Mouse (Mus musculus): ENCODE results near the gene Esrrb. TPM values are rescaled to one million over a fixed set of nuclear protein-coding genes. Genes with fewer than 3 reads are reported as not detected.

Esrrb gene
- polyA plus RNA-seq, 1 experiment from 2014 or later: 0.94 TPM

- ATAC-seq (ENCODE audit: insufficient read depth, low FRiP score, low TSS enrichment): no peak
- Histone ChIP-seq H3K4me1 (ENCODE audit: control insufficient read depth, insufficient read depth, low read length) (no peaks in the 10 kb centered on the region), H3K36me3 (ENCODE audit: control insufficient read depth, insufficient read depth, low read length) (no peaks in the 10 kb centered on the region), H3K27ac (ENCODE audit: low read depth, low read length) (no peak overlapping the region), H3K4me3 (ENCODE audit: low read depth, low read length) (no peak overlapping the region), H3K9me3 (ENCODE audit: control insufficient read depth, low read length) (no peaks in the 10 kb centered on the region), H3K9ac (ENCODE audit: low read length) (no peak overlapping the region), H3K4me2 (ENCODE audit: low read depth) (no peak overlapping the region), H3K27me3 (ENCODE audit: control insufficient read depth, insufficient read depth, low read length) (no peaks in the 10 kb centered on the region)
- DNase-seq (ENCODE audit: low spot score): no peak
- 28% methylated on average over 8 of the region's 8 CpGs for WGBS
Observed at GRCm38 (mm10) chr12:86547808-86548207, 186.9 kb downstream of the Esrrb start.

DNA sequence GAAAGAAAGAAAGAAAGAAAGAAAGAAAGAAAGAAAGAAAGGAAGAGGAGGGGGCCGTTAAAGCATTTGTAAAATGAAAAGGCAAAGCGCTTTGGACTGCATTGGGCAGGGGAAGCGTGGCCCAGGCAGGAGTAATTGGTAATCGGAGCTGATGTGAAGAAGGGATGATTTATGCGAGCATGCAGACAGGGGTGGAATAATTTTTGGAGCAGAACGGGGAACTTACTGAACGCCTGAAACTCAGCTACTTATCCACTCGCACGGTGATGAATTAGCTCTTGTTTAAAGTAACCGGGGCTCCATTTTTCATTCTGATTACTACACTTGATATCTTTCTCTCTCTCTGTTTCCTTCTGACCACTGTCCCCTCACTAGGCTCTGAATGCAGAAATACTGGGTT lies 192.1 kb downstream of the Esrrb start:
- no peak overlapping the region for H3K4me3 ChIP-seq (ENCODE audit: low read depth, low read length)
- no peak for ATAC-seq (ENCODE audit: insufficient read depth, low FRiP score, low TSS enrichment)
- H3K27ac ChIP-seq (ENCODE audit: low read depth, low read length): no peak overlapping the region
- H3K9ac ChIP-seq (ENCODE audit: low read length): no peak overlapping the region
- H3K4me2 ChIP-seq (ENCODE audit: low read depth): no peak overlapping the region
- H3K9me3 ChIP-seq (ENCODE audit: control insufficient read depth, low read length): no peaks in the 10 kb centered on the region
- DNase-seq (ENCODE audit: low spot score): no peak
- 57% methylated on average over 10 of the region's 10 CpGs for WGBS
- no peaks in the 10 kb centered on the region for H3K36me3 ChIP-seq (ENCODE audit: control insufficient read depth, insufficient read depth, low read length)
- no peaks in the 10 kb centered on the region for H3K27me3 ChIP-seq (ENCODE audit: control insufficient read depth, insufficient read depth, low read length)
- peaks cover 3% of the 10 kb centered on the region; the same call in 1 of the 2 replicates for H3K4me1 ChIP-seq (ENCODE audit: control insufficient read depth, insufficient read depth, low read length)

GRCm38 (mm10) chr12:86556796-86557517 lies 196.0 kb downstream of the Esrrb start:
- H3K36me3 ChIP-seq (ENCODE audit: control insufficient read depth, insufficient read depth, low read length): no peaks in the 10 kb centered on the region
- no peak overlapping the region for H3K27ac ChIP-seq (ENCODE audit: low read depth, low read length)
- no peak overlapping the region for H3K4me3 ChIP-seq (ENCODE audit: low read depth, low read length)
- DNase-seq (ENCODE audit: low spot score) (peak; percentile 40), ATAC-seq (ENCODE audit: insufficient read depth, low FRiP score, low TSS enrichment) (no peak)
- H3K27me3 ChIP-seq (ENCODE audit: control insufficient read depth, insufficient read depth, low read length): no peaks in the 10 kb centered on the region
- no peak overlapping the region for H3K9ac ChIP-seq (ENCODE audit: low read length)
- H3K4me1 ChIP-seq (ENCODE audit: control insufficient read depth, insufficient read depth, low read length): peaks cover 3% of the 10 kb centered on the region; the same call in 1 of the 2 replicates
- H3K9me3 ChIP-seq (ENCODE audit: control insufficient read depth, low read length): no peaks in the 10 kb centered on the region
- WGBS: 51% methylated on average over 10 of the region's 10 CpGs
- H3K4me2 ChIP-seq (ENCODE audit: low read depth): no peak overlapping the region

DNA sequence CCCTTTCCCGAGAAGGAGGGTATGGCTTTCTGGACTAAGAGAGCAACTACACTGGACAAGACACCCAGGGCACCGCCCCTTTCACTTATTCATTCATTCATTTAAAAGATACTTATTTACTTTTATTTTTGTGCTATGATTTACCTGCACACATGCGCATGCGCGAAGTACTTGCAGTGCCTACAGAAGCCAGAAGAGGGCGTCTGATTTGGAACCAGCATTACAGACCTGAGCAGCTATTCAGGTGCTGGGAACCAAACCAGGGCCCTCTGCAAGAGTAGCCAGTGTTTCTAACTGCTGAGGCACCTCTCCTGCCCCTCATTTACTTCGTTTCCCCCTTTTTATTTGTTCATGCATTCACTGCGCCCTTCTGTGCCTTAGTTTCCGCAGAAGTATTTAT lies 198.0 kb downstream of the Esrrb start:
- no peak overlapping the region for H3K4me3 ChIP-seq (ENCODE audit: low read depth, low read length)
- H3K9ac ChIP-seq (ENCODE audit: low read length): no peak overlapping the region
- H3K9me3 ChIP-seq (ENCODE audit: control insufficient read depth, low read length): no peaks in the 10 kb centered on the region
- H3K27me3 ChIP-seq (ENCODE audit: control insufficient read depth, insufficient read depth, low read length): no peaks in the 10 kb centered on the region
- no peak overlapping the region for H3K27ac ChIP-seq (ENCODE audit: low read depth, low read length)
- no peaks in the 10 kb centered on the region for H3K36me3 ChIP-seq (ENCODE audit: control insufficient read depth, insufficient read depth, low read length)
- ATAC-seq (ENCODE audit: insufficient read depth, low FRiP score, low TSS enrichment) (no peak), DNase-seq (ENCODE audit: low spot score) (no peak)
- H3K4me2 ChIP-seq (ENCODE audit: low read depth): no peak overlapping the region
- WGBS: 92% methylated on average over 9 of the region's 9 CpGs
- no peaks in the 10 kb centered on the region for H3K4me1 ChIP-seq (ENCODE audit: control insufficient read depth, insufficient read depth, low read length)

DNA sequence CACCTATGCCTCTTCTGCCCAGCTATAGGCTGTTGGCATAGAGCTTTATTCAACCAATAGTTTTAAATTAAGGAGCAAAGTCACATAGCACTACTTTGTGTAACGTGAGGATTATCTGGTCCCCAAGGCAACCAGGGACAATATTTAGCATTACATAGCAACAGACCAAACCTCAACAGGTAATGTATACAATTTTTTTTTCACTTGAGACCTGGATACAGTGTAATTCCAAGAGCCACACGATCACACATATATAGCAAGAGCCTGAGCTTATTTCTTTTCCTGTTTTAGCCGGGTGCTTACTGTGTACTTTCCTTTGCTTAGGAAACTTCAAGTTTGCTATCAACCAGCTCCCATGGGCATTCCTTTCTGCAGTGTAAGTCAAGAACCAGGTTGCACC lies 201.8 kb downstream of the Esrrb start:
- 83% methylated on average over 3 of the region's 3 CpGs for WGBS
- Histone ChIP-seq H3K27me3 (ENCODE audit: control insufficient read depth, insufficient read depth, low read length) (no peaks in the 10 kb centered on the region), H3K9ac (ENCODE audit: low read length) (no peak overlapping the region), H3K4me2 (ENCODE audit: low read depth) (no peak overlapping the region), H3K9me3 (ENCODE audit: control insufficient read depth, low read length) (no peaks in the 10 kb centered on the region), H3K36me3 (ENCODE audit: control insufficient read depth, insufficient read depth, low read length) (no peaks in the 10 kb centered on the region), H3K27ac (ENCODE audit: low read depth, low read length) (no peak overlapping the region), H3K4me1 (ENCODE audit: control insufficient read depth, insufficient read depth, low read length) (no peaks in the 10 kb centered on the region), H3K4me3 (ENCODE audit: low read depth, low read length) (no peak overlapping the region)
- ATAC-seq (ENCODE audit: insufficient read depth, low FRiP score, low TSS enrichment) (no peak), DNase-seq (ENCODE audit: low spot score) (no peak)

- Histone ChIP-seq H3K27ac (ENCODE audit: low read depth, low read length) (no peak overlapping the region), H3K9me3 (ENCODE audit: control insufficient read depth, low read length) (no peaks in the 10 kb centered on the region), H3K9ac (ENCODE audit: low read length) (no peak overlapping the region), H3K4me1 (ENCODE audit: control insufficient read depth, insufficient read depth, low read length) (no peaks in the 10 kb centered on the region), H3K4me2 (ENCODE audit: low read depth) (no peak overlapping the region), H3K4me3 (ENCODE audit: low read depth, low read length) (no peak overlapping the region), H3K27me3 (ENCODE audit: control insufficient read depth, insufficient read depth, low read length) (no peaks in the 10 kb centered on the region), H3K36me3 (ENCODE audit: control insufficient read depth, insufficient read depth, low read length) (no peaks in the 10 kb centered on the region)
- no peak for DNase-seq (ENCODE audit: low spot score)
- ATAC-seq (ENCODE audit: insufficient read depth, low FRiP score, low TSS enrichment): no peak
- 85% methylated on average over 5 of the region's 5 CpGs for WGBS
Observed at GRCm38 (mm10) chr12:86565996-86566395, 205.1 kb downstream of the Esrrb start.

Other genes starting within 250 kb of the Esrrb start
- gene Gpatch2l, start 119.3 kb upstream of the Esrrb start, polyA plus RNA-seq (2014; fragmentation: Nextera tagmentation; extraction: Ambion mirVana): 18.2 and 21.9 TPM in 2 replicates